Mouse (Mus musculus): ENCODE measurements around the gene Agbl4. TPM values are rescaled to one million over a fixed set of nuclear protein-coding genes. Genes with fewer than 3 reads are reported as not detected.

Agbl4 gene
- polyA plus RNA-seq, 1 experiment from 2014 or later, result 0.30 TPM

- no peak; the same call in 1 of the 2 replicates for ATAC-seq (ENCODE audit: low FRiP score, low TSS enrichment)
Measured at GRCm38 (mm10) chr4:111377159-111377558, 979.7 kb downstream of the Agbl4 start.

GRCm38 (mm10) chr4:111378071-111378470 lies 980.6 kb downstream of the Agbl4 start:
- H3K36me3 ChIP-seq (ENCODE audit: control insufficient read depth, insufficient read depth, low read length), result no peaks in the 10 kb centered on the region
- H3K4me1 ChIP-seq (ENCODE audit: control insufficient read depth, insufficient read depth, low read length), result no peaks in the 10 kb centered on the region
- no peaks in the 10 kb centered on the region for H3K9me3 ChIP-seq (ENCODE audit: control insufficient read depth, low read length)
- ATAC-seq (ENCODE audit: low FRiP score, low TSS enrichment), result no peak
- no peak overlapping the region for H3K9ac ChIP-seq (ENCODE audit: low read depth, low read length)
- H3K27ac ChIP-seq (ENCODE audit: low read depth, low read length), result no peak overlapping the region
- no peak overlapping the region for H3K4me2 ChIP-seq (replicated peaks; ENCODE audit: low read depth, low read length)
- WGBS, result 92% methylated on average over 3 of the region's 3 CpGs
- H3K4me3 ChIP-seq (ENCODE audit: low read length), result no peak overlapping the region
- no peaks in the 10 kb centered on the region for H3K27me3 ChIP-seq (ENCODE audit: control insufficient read depth, insufficient read depth, low read length)

More at GRCm38 (mm10) chr4:111377159-111377558, 979.7 kb downstream of the Agbl4 start:
- Histone ChIP-seq H3K9me3 (ENCODE audit: control insufficient read depth, low read length) (no peaks in the 10 kb centered on the region), H3K9ac (ENCODE audit: low read depth, low read length) (no peak overlapping the region), H3K27me3 (ENCODE audit: control insufficient read depth, insufficient read depth, low read length) (no peaks in the 10 kb centered on the region), H3K4me2 (replicated peaks; ENCODE audit: low read depth, low read length) (no peak overlapping the region), H3K36me3 (ENCODE audit: control insufficient read depth, insufficient read depth, low read length) (no peaks in the 10 kb centered on the region), H3K4me1 (ENCODE audit: control insufficient read depth, insufficient read depth, low read length) (no peaks in the 10 kb centered on the region), H3K4me3 (ENCODE audit: low read length) (no peak overlapping the region), H3K27ac (ENCODE audit: low read depth, low read length) (0 out of 2 replicates have a peak overlapping the region, but pooled peaks have one; percentile 19)

GRCm38 (mm10) chr4:111383101-111383500 lies 985.6 kb downstream of the Agbl4 start:
- WGBS, result 58% methylated on average over 2 of the region's 2 CpGs
- H3K9me3 ChIP-seq (ENCODE audit: control insufficient read depth, low read length), result no peaks in the 10 kb centered on the region
- H3K36me3 ChIP-seq (ENCODE audit: control insufficient read depth, insufficient read depth, low read length), result no peaks in the 10 kb centered on the region
- no peak overlapping the region for H3K4me2 ChIP-seq (replicated peaks; ENCODE audit: low read depth, low read length)
- H3K4me1 ChIP-seq (ENCODE audit: control insufficient read depth, insufficient read depth, low read length), result no peaks in the 10 kb centered on the region
- ATAC-seq (ENCODE audit: low FRiP score, low TSS enrichment), result no peak
- H3K27me3 ChIP-seq (ENCODE audit: control insufficient read depth, insufficient read depth, low read length), result no peaks in the 10 kb centered on the region
- no peak overlapping the region for H3K9ac ChIP-seq (ENCODE audit: low read depth, low read length)
- no peak overlapping the region for H3K4me3 ChIP-seq (ENCODE audit: low read length)
- H3K27ac ChIP-seq (ENCODE audit: low read depth, low read length), result no peak overlapping the region

- H3K9me3 ChIP-seq (ENCODE audit: control insufficient read depth, low read length), result no peaks in the 10 kb centered on the region
- no peak for ATAC-seq (ENCODE audit: low FRiP score, low TSS enrichment)
- no peaks in the 10 kb centered on the region for H3K27me3 ChIP-seq (ENCODE audit: control insufficient read depth, insufficient read depth, low read length)
- H3K9ac ChIP-seq (ENCODE audit: low read depth, low read length), result no peak overlapping the region
- H3K4me2 ChIP-seq (replicated peaks; ENCODE audit: low read depth, low read length), result no peak overlapping the region
- no peak overlapping the region for H3K4me3 ChIP-seq (ENCODE audit: low read length)
- H3K27ac ChIP-seq (ENCODE audit: low read depth, low read length), result no peak overlapping the region
- H3K4me1 ChIP-seq (ENCODE audit: control insufficient read depth, insufficient read depth, low read length), result no peaks in the 10 kb centered on the region
- no peaks in the 10 kb centered on the region for H3K36me3 ChIP-seq (ENCODE audit: control insufficient read depth, insufficient read depth, low read length)
Measured at GRCm38 (mm10) chr4:111390736-111391135, 993.3 kb downstream of the Agbl4 start.

- ATAC-seq (ENCODE audit: low FRiP score, low TSS enrichment), result no peak
- Histone ChIP-seq H3K27me3 (ENCODE audit: control insufficient read depth, insufficient read depth, low read length) (no peaks in the 10 kb centered on the region), H3K4me3 (ENCODE audit: low read length) (no peak overlapping the region)
Measured at GRCm38 (mm10) chr4:111399784-111400183, 1002.3 kb downstream of the Agbl4 start.

GRCm38 (mm10) chr4:111400676-111401075 lies 1003.2 kb downstream of the Agbl4 start:
- WGBS, result 17% methylated on average over 2 of the region's 2 CpGs
- H3K36me3 ChIP-seq (ENCODE audit: control insufficient read depth, insufficient read depth, low read length), result no peaks in the 10 kb centered on the region

More at GRCm38 (mm10) chr4:111399784-111400183, 1002.3 kb downstream of the Agbl4 start:
- no peak overlapping the region for H3K27ac ChIP-seq (ENCODE audit: low read depth, low read length)
- no peak overlapping the region for H3K4me2 ChIP-seq (replicated peaks; ENCODE audit: low read depth, low read length)
- H3K36me3 ChIP-seq (ENCODE audit: control insufficient read depth, insufficient read depth, low read length), result no peaks in the 10 kb centered on the region
- no peaks in the 10 kb centered on the region for H3K4me1 ChIP-seq (ENCODE audit: control insufficient read depth, insufficient read depth, low read length)
- no peaks in the 10 kb centered on the region for H3K9me3 ChIP-seq (ENCODE audit: control insufficient read depth, low read length)
- H3K9ac ChIP-seq (ENCODE audit: low read depth, low read length), result no peak overlapping the region

GRCm38 (mm10) chr4:111403243-111403642 lies 1005.8 kb downstream of the Agbl4 start:
- H3K27ac ChIP-seq (ENCODE audit: low read depth, low read length), result no peak overlapping the region
- ATAC-seq (ENCODE audit: low FRiP score, low TSS enrichment), result no peak

More at GRCm38 (mm10) chr4:111400676-111401075, 1003.2 kb downstream of the Agbl4 start:
- no peak for ATAC-seq (ENCODE audit: low FRiP score, low TSS enrichment)
- no peaks in the 10 kb centered on the region for H3K27me3 ChIP-seq (ENCODE audit: control insufficient read depth, insufficient read depth, low read length)
- H3K27ac ChIP-seq (ENCODE audit: low read depth, low read length), result no peak overlapping the region
- H3K9me3 ChIP-seq (ENCODE audit: control insufficient read depth, low read length), result no peaks in the 10 kb centered on the region
- no peak overlapping the region for H3K9ac ChIP-seq (ENCODE audit: low read depth, low read length)
- no peaks in the 10 kb centered on the region for H3K4me1 ChIP-seq (ENCODE audit: control insufficient read depth, insufficient read depth, low read length)
- H3K4me3 ChIP-seq (ENCODE audit: low read length), result no peak overlapping the region
- no peak overlapping the region for H3K4me2 ChIP-seq (replicated peaks; ENCODE audit: low read depth, low read length)

GRCm38 (mm10) chr4:111410731-111411130 lies 1013.3 kb downstream of the Agbl4 start:
- H3K9me3 ChIP-seq (ENCODE audit: control insufficient read depth, low read length), result no peaks in the 10 kb centered on the region
- WGBS, result 77% methylated on average over 4 of the region's 4 CpGs
- H3K27me3 ChIP-seq (ENCODE audit: control insufficient read depth, insufficient read depth, low read length), result no peaks in the 10 kb centered on the region
- no peaks in the 10 kb centered on the region for H3K36me3 ChIP-seq (ENCODE audit: control insufficient read depth, insufficient read depth, low read length)
- H3K9ac ChIP-seq (ENCODE audit: low read depth, low read length), result no peak overlapping the region
- no peak overlapping the region for H3K27ac ChIP-seq (ENCODE audit: low read depth, low read length)
- H3K4me2 ChIP-seq (replicated peaks; ENCODE audit: low read depth, low read length), result no peak overlapping the region
- H3K4me1 ChIP-seq (ENCODE audit: control insufficient read depth, insufficient read depth, low read length), result peaks cover 3% of the 10 kb centered on the region; the same call in 1 of the 2 replicates
- ATAC-seq (ENCODE audit: low FRiP score, low TSS enrichment), result no peak
- no peak overlapping the region for H3K4me3 ChIP-seq (ENCODE audit: low read length)

More at GRCm38 (mm10) chr4:111403243-111403642, 1005.8 kb downstream of the Agbl4 start:
- 69% methylated on average over 1 of the region's 1 CpGs for WGBS
- H3K4me2 ChIP-seq (replicated peaks; ENCODE audit: low read depth, low read length), result no peak overlapping the region
- no peak overlapping the region for H3K9ac ChIP-seq (ENCODE audit: low read depth, low read length)
- no peak overlapping the region for H3K4me3 ChIP-seq (ENCODE audit: low read length)
- H3K4me1 ChIP-seq (ENCODE audit: control insufficient read depth, insufficient read depth, low read length), result no peaks in the 10 kb centered on the region
- no peaks in the 10 kb centered on the region for H3K9me3 ChIP-seq (ENCODE audit: control insufficient read depth, low read length)
- no peaks in the 10 kb centered on the region for H3K36me3 ChIP-seq (ENCODE audit: control insufficient read depth, insufficient read depth, low read length)
- H3K27me3 ChIP-seq (ENCODE audit: control insufficient read depth, insufficient read depth, low read length), result no peaks in the 10 kb centered on the region

GRCm38 (mm10) chr4:111414399-111414798 lies 1016.9 kb downstream of the Agbl4 start:
- ATAC-seq (ENCODE audit: low FRiP score, low TSS enrichment), result peak; percentile 59

More at GRCm38 (mm10) chr4:111414399-111414798, 1016.9 kb downstream of the Agbl4 start:
- no peaks in the 10 kb centered on the region for H3K9me3 ChIP-seq (ENCODE audit: control insufficient read depth, low read length)
- H3K4me1 ChIP-seq (ENCODE audit: control insufficient read depth, insufficient read depth, low read length), result peaks cover 9% of the 10 kb centered on the region; the same call in 1 of the 2 replicates
- 1% methylated on average over 6 of the region's 6 CpGs for WGBS
- H3K4me2 ChIP-seq (replicated peaks; ENCODE audit: low read depth, low read length), result peak overlapping the region; percentile 65
- peak overlapping the region; percentile 89; the same call in 1 of the 2 replicates for H3K9ac ChIP-seq (ENCODE audit: low read depth, low read length)
- H3K36me3 ChIP-seq (ENCODE audit: control insufficient read depth, insufficient read depth, low read length), result 0 out of 2 replicates have a peak, but pooled peaks cover 7% of the 10 kb centered on the region
- H3K27ac ChIP-seq (ENCODE audit: low read depth, low read length), result peak overlapping the region; percentile 80
- H3K27me3 ChIP-seq (ENCODE audit: control insufficient read depth, insufficient read depth, low read length), result no peaks in the 10 kb centered on the region
- peak overlapping the region; percentile 79 for H3K4me3 ChIP-seq (ENCODE audit: low read length)

All from kidney, embryonic 14.5 days (tissue).